Mouse (Mus musculus): Measurements from ENCODE around the gene Iqcf4. TPM values are rescaled to one million over a fixed set of nuclear protein-coding genes. Genes with fewer than 3 reads are reported as not detected.

Iqcf4 gene
- polyA plus RNA-seq, 1 experiment from 2014 or later = not detected

GRCm38 (mm10) chr9:106534975-106535374, 35.8 kb downstream of the Iqcf4 start:
- no peak overlapping the region for H3K4me3 ChIP-seq (replicated peaks; ENCODE audit: low read length)
- H3K4me1 ChIP-seq (replicated peaks; ENCODE audit: control insufficient read depth, insufficient read depth, low read length) = no peaks in the 10 kb centered on the region
- H3K27ac ChIP-seq = no peak overlapping the region
- no peak for ATAC-seq (ENCODE audit: low FRiP score)
- no peak overlapping the region for H3K4me2 ChIP-seq (replicated peaks)
- no peak for DNase-seq (ENCODE audit: low spot score)
- no peaks in the 10 kb centered on the region for H3K36me3 ChIP-seq (replicated peaks; ENCODE audit: control insufficient read depth, insufficient read depth)
- WGBS = 92% methylated on average over 11 of the region's 11 CpGs
- no peak overlapping the region for H3K9ac ChIP-seq
- H3K27me3 ChIP-seq (ENCODE audit: control insufficient read depth, insufficient read depth, low read length) = no peaks in the 10 kb centered on the region
- H3K9me3 ChIP-seq (ENCODE audit: control insufficient read depth, low read length) = no peaks in the 10 kb centered on the region

- no peaks in the 10 kb centered on the region for H3K9me3 ChIP-seq (ENCODE audit: control insufficient read depth, low read length)
- no peaks in the 10 kb centered on the region for H3K36me3 ChIP-seq (replicated peaks; ENCODE audit: control insufficient read depth, insufficient read depth)
- DNase-seq (ENCODE audit: low spot score) (no peak), ATAC-seq (ENCODE audit: low FRiP score) (no peak)
- no peaks in the 10 kb centered on the region for H3K4me1 ChIP-seq (replicated peaks; ENCODE audit: control insufficient read depth, insufficient read depth, low read length)
- WGBS = 91% methylated on average over 7 of the region's 7 CpGs
- no peak overlapping the region for H3K9ac ChIP-seq
- no peak overlapping the region for H3K4me3 ChIP-seq (replicated peaks; ENCODE audit: low read length)
- H3K27ac ChIP-seq = no peak overlapping the region
- no peaks in the 10 kb centered on the region for H3K27me3 ChIP-seq (ENCODE audit: control insufficient read depth, insufficient read depth, low read length)
- H3K4me2 ChIP-seq (replicated peaks) = no peak overlapping the region
Observed at GRCm38 (mm10) chr9:106534296-106534695, 36.5 kb downstream of the Iqcf4 start.

GRCm38 (mm10) chr9:106531833-106532232, 39.0 kb downstream of the Iqcf4 start:
- Histone ChIP-seq H3K27ac (no peak overlapping the region), H3K4me3 (replicated peaks; ENCODE audit: low read length) (no peak overlapping the region), H3K9me3 (ENCODE audit: control insufficient read depth, low read length) (no peaks in the 10 kb centered on the region), H3K4me2 (replicated peaks) (no peak overlapping the region), H3K4me1 (replicated peaks; ENCODE audit: control insufficient read depth, insufficient read depth, low read length) (no peaks in the 10 kb centered on the region), H3K9ac (no peak overlapping the region), H3K27me3 (ENCODE audit: control insufficient read depth, insufficient read depth, low read length) (no peaks in the 10 kb centered on the region), H3K36me3 (replicated peaks; ENCODE audit: control insufficient read depth, insufficient read depth) (no peaks in the 10 kb centered on the region)
- ATAC-seq (ENCODE audit: low FRiP score) (no peak), DNase-seq (ENCODE audit: low spot score) (peak; percentile 48)
- WGBS = 29% methylated on average over 3 of the region's 3 CpGs

GRCm38 (mm10) chr9:106519909-106520308, 50.9 kb downstream of the Iqcf4 start:
- no peak overlapping the region for H3K27ac ChIP-seq
- ATAC-seq (ENCODE audit: low FRiP score) = no peak
- H3K4me3 ChIP-seq (replicated peaks; ENCODE audit: low read length) = no peak overlapping the region

GRCm38 (mm10) chr9:106519433-106519832, 51.4 kb downstream of the Iqcf4 start:
- Histone ChIP-seq H3K36me3 (replicated peaks; ENCODE audit: control insufficient read depth, insufficient read depth) (no peaks in the 10 kb centered on the region), H3K27ac (no peak overlapping the region), H3K9me3 (ENCODE audit: control insufficient read depth, low read length) (no peaks in the 10 kb centered on the region), H3K4me1 (replicated peaks; ENCODE audit: control insufficient read depth, insufficient read depth, low read length) (no peaks in the 10 kb centered on the region), H3K4me2 (replicated peaks) (no peak overlapping the region), H3K4me3 (replicated peaks; ENCODE audit: low read length) (no peak overlapping the region), H3K27me3 (ENCODE audit: control insufficient read depth, insufficient read depth, low read length) (no peaks in the 10 kb centered on the region), H3K9ac (no peak overlapping the region)
- DNase-seq (ENCODE audit: low spot score) (no peak), ATAC-seq (ENCODE audit: low FRiP score) (no peak)
- WGBS = 84% methylated on average over 2 of the region's 2 CpGs

More at GRCm38 (mm10) chr9:106519909-106520308, 50.9 kb downstream of the Iqcf4 start:
- Histone ChIP-seq H3K9ac (no peak overlapping the region), H3K4me2 (replicated peaks) (no peak overlapping the region), H3K9me3 (ENCODE audit: control insufficient read depth, low read length) (no peaks in the 10 kb centered on the region), H3K27me3 (ENCODE audit: control insufficient read depth, insufficient read depth, low read length) (no peaks in the 10 kb centered on the region), H3K36me3 (replicated peaks; ENCODE audit: control insufficient read depth, insufficient read depth) (no peaks in the 10 kb centered on the region), H3K4me1 (replicated peaks; ENCODE audit: control insufficient read depth, insufficient read depth, low read length) (no peaks in the 10 kb centered on the region)
- WGBS = 88% methylated on average over 8 of the region's 8 CpGs
- DNase-seq (ENCODE audit: low spot score) = no peak

Other genes starting within 250 kb of the Iqcf4 start
- gene Dusp7, start 202.4 kb downstream of the Iqcf4 start, polyA plus RNA-seq (2014; fragmentation: Nextera tagmentation; extraction: Ambion mirVana) = 17.9 and 19.3 TPM in 2 replicates
- 650 and 781 TPM in 2 replicates for gene Rpl29, start 141.5 kb downstream of the Iqcf4 start, polyA plus RNA-seq (2014; fragmentation: Nextera tagmentation; extraction: Ambion mirVana)
- 22.4 and 23.5 TPM in 2 replicates for gene Acy1, start 132.7 kb downstream of the Iqcf4 start, polyA plus RNA-seq (2014; fragmentation: Nextera tagmentation; extraction: Ambion mirVana)
- 7.9 and 8.2 TPM in 2 replicates for gene Abhd14b, start 123.5 kb downstream of the Iqcf4 start, polyA plus RNA-seq (2014; fragmentation: Nextera tagmentation; extraction: Ambion mirVana)
- 57.7 and 69.8 TPM in 2 replicates for gene Abhd14a, start 123.3 kb downstream of the Iqcf4 start, polyA plus RNA-seq (2014; fragmentation: Nextera tagmentation; extraction: Ambion mirVana)
- gene Pcbp4, start 117.7 kb downstream of the Iqcf4 start, polyA plus RNA-seq (2014; fragmentation: Nextera tagmentation; extraction: Ambion mirVana) = 183 and 186 TPM in 2 replicates
- 0.87 and 1.0 TPM in 2 replicates for gene Gpr62, start 105.1 kb downstream of the Iqcf4 start, polyA plus RNA-seq (2014; fragmentation: Nextera tagmentation; extraction: Ambion mirVana)
- gene Rrp9, start 95.0 kb downstream of the Iqcf4 start, polyA plus RNA-seq (2014; fragmentation: Nextera tagmentation; extraction: Ambion mirVana) = 34.5 and 35.7 TPM in 2 replicates
- 0.52 and 0.91 TPM in 2 replicates for gene Parp3, start 94.0 kb downstream of the Iqcf4 start, polyA plus RNA-seq (2014; fragmentation: Nextera tagmentation; extraction: Ambion mirVana)
- not detected in 2 replicates for gene Iqcf1, start 71.0 kb downstream of the Iqcf4 start, polyA plus RNA-seq (2014; fragmentation: Nextera tagmentation; extraction: Ambion mirVana)
- not detected in 2 replicates for gene Iqcf5, start 56.4 kb downstream of the Iqcf4 start, polyA plus RNA-seq (2014; fragmentation: Nextera tagmentation; extraction: Ambion mirVana)
- gene Iqcf3, start 9.4 kb downstream of the Iqcf4 start, polyA plus RNA-seq (2014; fragmentation: Nextera tagmentation; extraction: Ambion mirVana) = not detected in 2 replicates
- gene Iqcf6, start 55.6 kb upstream of the Iqcf4 start, polyA plus RNA-seq (2014; fragmentation: Nextera tagmentation; extraction: Ambion mirVana) = not detected in 2 replicates
- gene Grm2, start 85.1 kb upstream of the Iqcf4 start, polyA plus RNA-seq (2014; fragmentation: Nextera tagmentation; extraction: Ambion mirVana) = 8.3 and 9.0 TPM in 2 replicates
- gene Tex264, start 114.9 kb upstream of the Iqcf4 start, polyA plus RNA-seq (2014; fragmentation: Nextera tagmentation; extraction: Ambion mirVana) = 65.7 and 77.9 TPM in 2 replicates
- gene Rad54l2, start 218.2 kb upstream of the Iqcf4 start, polyA plus RNA-seq (2014; fragmentation: Nextera tagmentation; extraction: Ambion mirVana) = 4.3 and 4.7 TPM in 2 replicates